Mouse (Mus musculus): ENCODE results near the gene Gpr50.

The Gpr50 gene

DNA sequence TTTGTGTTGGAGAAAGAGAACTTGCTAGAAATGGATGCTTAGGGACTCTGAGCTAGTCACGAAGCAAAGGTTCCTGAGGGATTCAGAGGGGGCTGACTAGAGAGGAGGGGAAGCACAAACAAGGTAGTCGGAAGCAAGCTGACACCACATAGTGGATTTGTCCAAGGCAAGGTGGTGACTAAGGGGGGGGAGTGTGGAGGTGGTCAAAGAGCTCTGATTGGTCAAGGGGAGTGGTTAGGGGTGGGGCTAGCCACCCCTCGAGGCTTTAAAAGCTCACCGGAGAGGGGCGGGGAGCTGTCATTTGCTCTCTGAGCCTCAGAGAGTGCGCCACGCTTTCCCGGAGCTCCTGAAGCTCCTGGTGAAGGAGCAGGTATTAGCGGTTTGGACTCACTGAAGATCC is at the start of gene Gpr50:
Gpr50 (plus strand) TSS at position 294 of the 400 bp plus-strand sequence.
- no peak for DNase-seq

DNA sequence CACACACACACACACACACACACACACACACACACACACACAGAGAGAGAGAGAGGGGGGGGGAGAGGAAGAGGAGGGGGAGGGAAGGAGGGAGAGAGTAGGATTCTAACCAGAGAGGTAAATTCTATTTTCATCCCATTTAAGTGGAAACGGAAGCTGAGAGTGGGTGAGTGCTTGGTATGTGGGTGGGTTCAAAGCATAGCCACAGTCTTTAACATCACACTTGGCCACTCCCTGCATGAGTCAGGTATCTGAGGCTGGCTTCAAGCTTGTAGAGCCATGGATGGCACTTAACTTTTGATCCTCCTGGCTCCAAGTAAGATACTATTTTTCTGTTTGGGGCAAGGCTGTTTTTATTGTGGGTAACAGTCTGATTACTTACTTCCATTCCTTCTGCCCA is 41.2 kb upstream of the Gpr50 start:
- DNase-seq: no peak

DNA sequence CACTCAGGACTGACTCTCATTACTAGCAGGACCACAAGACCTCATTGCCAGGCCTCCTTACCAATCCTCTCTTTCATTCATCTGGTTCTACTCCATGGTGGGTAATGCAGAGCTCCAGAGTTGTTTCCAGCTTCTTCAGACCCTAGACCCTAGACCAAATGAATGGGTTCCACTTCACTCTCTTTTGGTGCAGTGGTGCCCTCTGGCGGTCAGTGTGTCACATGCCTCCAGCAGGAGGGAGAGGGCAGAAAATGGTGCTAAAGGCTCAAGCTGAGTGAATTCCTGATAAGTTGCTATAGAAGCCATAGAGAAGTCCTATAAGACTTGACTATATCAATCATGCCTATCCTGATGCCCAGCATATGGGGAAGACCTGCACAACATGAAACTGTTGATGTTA is 39.6 kb upstream of the Gpr50 start:
- DNase-seq: peak; percentile 4 to 66

DNA sequence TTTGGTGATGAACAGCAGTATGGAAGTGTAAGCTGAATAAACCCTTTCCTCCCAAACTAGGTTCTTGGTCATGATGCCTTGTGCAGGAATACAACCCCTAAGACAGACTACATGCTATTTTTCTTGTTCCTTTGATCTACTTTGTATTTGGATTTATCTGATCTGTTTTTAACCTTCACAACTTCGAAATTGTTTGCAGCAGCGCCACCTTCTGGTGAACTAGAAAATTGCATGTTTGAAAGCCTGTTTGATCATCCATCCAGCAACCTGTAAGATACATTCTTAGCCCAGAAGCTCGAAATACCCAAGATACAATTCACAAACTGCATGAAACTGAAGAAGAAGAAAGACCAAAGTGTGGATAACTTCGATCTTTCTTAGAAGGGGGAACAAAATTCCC is 35.2 kb upstream of the Gpr50 start:
- DNase-seq: peak; percentile 67 to 69

DNA sequence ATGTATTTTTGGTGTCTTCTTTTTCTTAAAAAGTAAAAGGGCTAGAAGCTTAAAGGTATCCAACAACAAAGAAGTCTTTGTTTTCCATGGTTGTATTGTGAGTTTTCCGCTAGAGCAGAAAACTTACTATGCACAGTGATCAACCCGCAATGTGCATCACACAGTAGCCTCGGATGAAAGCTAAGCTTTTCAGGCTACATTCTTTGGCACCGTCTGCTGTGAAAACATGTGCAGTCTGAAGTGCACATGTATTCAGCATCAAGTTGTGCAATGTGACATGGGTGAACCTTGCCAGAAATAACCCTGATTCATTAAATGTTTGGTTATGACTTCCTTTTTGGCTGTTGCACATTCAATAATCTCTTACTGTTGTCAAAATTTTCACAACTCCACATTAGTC is 32.8 kb upstream of the Gpr50 start:
- DNase-seq: no peak

DNA sequence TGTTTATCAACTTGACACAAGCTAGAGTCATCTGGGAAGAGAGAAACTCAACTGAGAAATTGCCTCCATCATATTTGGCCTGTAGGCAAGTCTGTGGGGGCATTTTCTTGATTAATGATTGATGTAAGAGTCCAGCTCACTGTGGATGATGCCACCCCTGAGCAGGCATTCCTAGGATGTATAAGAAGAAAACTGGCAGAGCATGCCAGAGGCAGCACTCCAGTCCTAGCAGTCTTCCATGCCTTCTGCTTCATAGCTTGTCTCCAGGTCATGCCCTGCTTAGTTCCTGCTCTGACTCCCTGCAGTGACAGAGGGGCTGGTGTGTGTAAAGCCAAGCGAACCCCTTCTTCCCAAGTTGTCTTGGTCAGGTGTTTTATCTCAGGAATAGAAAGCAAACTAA is 32.3 kb upstream of the Gpr50 start:
- DNase-seq: no peak

DNA sequence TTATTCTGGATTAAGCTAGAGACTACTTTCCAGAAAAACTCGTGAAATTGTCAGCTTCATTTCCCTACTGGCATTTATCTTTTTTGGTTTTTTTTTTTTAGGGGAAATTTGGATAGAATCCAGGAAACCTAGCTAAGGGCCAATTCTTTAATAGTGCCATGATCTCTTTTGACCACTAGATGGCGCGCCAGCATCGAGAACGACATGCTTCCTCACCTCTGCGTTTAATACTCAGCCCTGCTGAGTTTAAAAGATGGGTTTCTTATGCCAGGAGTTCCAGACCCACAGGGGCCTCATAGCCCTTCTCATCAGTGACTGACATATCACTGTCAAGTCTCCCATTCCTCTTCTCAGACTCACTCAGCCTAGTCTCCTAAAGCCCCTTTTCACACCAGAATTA is 15.5 kb upstream of the Gpr50 start:
- DNase-seq: peak; percentile 77 to 81

DNA sequence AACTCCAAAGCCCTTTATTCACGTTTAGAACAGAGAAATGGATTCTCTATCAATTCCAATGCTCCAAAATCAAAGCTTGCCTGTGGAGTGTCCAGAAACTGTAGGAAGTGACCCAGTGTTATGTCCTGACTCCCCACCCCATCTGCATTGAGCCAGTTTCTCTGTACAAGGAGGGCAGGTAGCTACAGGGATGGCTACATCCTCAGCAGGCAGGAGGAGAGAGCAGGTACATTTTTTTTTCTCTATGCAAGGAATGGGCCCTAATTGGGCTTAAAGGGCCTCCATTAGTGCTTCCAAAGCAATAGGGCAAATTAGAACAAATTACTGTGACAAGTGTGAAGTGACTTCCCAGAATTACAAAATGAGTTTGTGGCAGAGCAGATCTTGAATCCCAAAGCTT is 15.0 kb upstream of the Gpr50 start:
- DNase-seq: no peak

DNA sequence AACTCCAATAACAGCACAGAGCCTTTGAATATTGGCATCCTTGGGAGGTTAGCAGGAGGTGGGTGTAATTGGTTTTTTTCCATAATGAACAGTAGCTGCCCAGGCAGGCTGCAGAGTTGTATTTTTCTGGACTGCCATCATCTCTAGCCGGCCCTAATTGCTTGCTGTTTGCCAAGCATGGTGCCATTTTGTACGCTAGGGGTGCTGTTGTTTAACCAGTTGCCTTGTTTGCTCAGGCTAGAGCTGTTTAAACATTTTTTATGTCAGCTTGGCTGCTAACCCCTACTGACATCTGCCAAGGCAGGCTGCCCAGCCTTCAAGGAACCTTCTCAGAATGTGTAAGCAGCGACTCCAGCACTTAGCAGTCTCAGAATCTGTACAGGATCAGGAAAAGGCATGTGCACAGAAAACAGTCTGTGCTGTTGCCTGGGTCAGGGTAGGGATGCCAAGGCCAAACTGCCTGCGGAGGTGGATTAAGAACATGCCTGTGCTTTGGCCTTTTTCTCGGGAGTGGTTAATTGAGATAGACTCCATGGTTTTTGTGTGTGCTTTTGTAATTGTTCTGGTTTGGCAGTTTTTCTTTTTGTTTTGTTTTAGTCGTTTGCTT is 14.5 kb upstream of the Gpr50 start:
- DNase-seq: peak; percentile 76 to 83

DNA sequence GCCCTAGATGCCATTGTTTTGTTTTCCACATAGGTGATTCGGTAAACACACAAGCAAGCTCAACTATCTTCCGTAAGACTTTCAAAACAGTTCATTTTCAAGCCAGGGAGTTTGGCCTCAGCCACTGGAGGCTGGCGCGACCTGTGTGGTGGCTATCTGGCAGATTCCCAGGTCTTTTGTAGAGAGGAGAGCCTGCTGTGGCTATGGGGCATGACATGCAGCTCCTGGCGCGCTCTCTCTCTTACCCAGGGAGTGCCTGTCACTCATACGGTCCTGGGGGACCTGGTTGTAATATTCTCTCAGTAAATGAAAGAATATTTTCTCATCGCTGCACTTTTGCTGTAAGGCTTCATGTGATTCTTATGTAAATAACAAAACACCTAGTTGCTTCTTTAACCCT is 13.5 kb upstream of the Gpr50 start:
- DNase-seq: peak; percentile 32 to 42

DNA sequence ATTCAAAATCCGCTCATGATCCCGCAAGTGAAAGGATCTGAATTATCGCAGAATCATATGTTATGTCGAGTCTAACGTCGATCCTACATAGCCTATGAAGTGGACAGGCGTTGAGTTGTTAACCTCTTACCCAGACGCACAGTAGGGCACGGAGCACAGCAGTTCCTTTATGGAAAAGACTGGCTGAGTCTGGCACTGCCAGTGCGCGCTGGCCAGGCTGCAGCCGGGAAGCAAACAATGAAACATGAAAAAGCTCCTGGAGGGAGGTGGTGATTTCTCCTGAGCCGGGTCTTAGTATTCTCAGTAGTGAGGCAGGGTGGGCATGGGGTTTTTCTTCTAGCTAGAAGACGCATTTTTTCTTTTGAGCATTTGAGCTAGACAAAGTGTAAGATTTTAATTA is 1.7 kb upstream of the Gpr50 start:
- no peak for DNase-seq

DNA sequence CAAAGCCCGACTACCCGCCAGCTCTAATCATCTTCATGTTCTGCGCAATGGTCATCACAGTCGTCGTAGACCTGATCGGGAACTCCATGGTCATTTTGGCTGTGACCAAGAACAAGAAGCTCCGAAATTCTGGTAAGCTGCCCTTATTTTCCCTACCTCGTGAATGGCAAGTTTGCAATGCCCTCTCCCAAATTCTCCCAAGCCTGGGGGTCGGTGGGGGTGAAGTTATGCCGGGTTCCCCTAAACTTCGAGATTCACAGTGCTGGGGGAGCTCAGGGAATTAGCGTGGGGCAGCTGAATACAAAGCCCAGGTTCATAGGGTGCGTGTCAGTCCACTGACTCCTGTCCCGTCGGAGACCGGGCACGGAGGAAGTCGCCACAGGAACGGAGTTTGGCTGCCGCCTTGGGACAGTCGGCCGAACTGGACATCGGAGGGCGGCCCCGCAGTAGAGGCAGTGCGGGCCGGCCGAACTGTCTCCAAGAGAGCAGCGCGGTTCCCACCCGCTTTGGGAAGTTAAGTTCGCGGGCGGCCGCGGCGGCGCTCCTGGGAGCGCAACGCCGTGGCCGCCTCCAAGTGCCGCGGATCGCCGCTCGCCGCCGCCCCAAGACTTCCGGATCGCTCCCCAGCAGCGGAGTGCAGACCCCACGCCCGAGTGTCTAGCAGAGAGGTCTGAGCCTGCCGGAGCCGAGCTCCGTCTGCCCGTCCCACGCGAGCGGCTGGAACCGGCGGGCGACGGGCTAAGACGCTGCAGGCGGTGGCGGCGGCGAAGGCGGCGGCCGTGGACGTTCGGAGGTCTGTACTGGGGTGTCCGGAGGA is 612 bp downstream of the Gpr50 start:
- peak in 1 of 2 experiments; percentile 9 for DNase-seq

DNA sequence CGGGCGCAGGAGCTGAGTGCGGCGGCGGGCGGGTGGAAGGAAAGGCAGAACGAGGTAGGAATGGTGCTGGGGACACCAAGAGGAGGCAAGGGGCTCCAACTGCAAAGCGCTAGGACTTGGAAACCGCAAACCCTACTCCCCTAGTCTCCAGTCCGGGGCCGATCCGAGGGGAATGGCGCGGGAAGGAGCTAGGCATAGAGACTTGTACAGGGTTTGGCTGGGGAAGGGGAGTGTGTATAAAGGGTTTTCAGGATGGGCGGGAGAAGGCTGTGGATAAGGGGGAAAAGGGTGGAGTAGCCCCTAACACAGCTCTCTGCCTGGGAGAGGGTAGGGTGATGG is 1.2 kb downstream of the Gpr50 start:
- no peak for DNase-seq

DNA sequence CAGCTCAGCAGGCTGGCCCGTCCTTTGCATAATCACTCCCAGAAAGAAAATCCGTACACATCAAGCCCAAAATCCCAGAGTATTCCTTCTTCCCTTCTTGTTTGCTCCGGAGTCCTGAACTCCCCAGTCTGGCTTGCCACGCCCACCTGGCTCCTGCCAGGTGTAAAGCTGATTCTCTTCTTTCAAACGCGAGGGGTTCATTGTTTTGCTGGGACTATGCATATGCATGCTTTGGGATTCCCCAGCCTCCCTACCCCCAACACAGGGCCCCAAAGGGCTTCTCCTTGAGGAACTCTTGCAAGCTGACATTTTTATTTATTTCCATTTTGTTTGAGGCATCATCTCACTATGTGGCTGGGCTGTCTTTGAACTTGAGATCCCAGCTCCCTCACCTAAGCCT is 6.8 kb downstream of the Gpr50 start:
- DNase-seq: no peak

DNA sequence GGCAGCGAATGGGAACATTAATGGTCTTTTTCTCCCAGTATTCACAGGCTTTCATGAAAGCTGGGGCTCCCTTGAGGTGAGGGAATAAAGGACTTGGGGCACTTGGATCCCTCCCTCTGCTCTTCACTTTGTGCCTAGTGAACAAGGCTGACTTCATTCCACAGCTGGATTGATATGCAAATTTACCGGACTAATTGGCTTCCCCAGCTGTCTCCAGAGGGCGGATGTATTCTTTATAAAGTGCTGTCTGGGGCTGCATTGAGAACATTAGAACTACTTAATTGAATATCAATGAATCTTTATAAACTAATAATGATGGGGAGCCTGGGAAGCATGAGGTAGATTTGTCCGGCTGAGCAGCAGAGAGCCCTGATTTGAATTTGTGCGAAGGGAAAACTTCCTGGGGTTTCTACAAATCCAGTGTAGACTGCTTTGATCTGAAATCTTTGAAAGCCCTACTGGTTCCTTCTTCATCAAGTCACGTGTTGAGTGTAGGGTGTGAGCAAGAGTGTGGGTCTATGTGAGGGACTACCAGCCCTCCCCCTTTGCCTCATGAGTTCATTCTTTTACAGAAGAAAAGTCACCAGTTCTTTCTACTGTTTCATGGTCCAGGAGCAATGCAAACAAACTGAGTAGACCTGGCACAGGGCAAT is 37.5 kb downstream of the Gpr50 start:
- no peak for DNase-seq

Data from cerebellum, postnatal 14 days (tissue).